Mouse (Mus musculus) cerebellum, adult 11-12 months (tissue): ENCODE measurements around the gene Tgfbr3.
A peak's percentile ranks its signal among the peaks of the same experiment; 100 is the strongest.

ENCODE experiments used
- DNase-seq: peaks from one replicate; pipeline ENCODE4 v3.0.0; 2022

Tgfbr3 gene

GRCm38 (mm10) chr5:107202801-107203559 lies 86.4 kb downstream of the Tgfbr3 start:
- no peak for DNase-seq

DNA sequence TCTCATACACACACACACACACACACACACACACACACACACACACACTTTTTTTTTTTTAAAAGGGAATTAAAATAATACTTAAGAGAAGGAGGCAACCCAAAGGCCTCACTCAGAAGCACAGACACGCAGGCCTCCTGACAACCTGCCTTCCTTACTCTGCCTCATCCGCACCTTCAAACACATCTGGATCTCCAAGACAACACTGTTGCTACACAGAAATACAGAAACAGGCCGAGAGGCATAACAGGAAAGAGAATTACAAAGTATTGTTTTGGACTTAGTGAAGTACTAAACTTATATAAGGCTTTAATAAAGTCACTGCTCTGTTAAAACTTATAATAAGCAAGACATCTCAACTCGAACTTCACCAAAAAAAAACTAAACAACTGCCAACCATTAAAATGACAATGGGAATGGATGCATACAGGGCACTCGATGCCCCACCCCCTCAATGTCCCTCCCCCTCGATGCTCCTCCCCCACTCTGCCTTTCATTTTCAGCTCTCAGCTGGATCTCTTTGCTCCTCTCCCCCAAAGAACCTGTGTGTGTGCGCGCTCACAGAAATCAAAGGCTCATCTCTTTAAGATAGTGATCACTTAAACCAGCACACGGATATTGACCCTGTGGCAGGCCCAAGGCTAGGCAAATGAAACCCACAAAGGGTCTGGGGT lies 87.8 kb downstream of the Tgfbr3 start:
- DNase-seq: no peak

- DNase-seq: no peak
Observed at GRCm38 (mm10) chr5:107200853-107201341, 88.5 kb downstream of the Tgfbr3 start.

DNA sequence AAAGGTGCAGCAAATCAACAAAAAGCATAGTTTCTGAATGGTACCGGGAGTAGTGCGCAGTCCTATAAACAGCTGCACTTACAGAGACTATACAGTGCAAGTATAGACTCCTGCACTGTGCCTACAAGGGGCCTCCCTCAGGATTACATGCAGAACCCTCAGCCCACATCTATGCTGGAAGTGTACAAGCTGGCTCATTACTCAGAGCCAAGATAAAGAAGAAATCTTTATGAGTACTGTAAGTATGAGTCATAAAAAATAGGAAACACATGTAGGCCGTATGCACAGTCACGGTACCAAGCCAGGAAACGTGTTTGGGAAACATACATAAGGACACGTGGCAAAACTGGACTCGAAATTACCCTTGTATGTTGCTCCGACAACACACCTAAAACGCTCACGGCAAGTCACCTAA lies 89.2 kb downstream of the Tgfbr3 start:
- no peak for DNase-seq

GRCm38 (mm10) chr5:107195751-107196395 lies 93.6 kb downstream of the Tgfbr3 start:
- no peak for DNase-seq

GRCm38 (mm10) chr5:107193160-107193559 lies 96.3 kb downstream of the Tgfbr3 start:
- no peak for DNase-seq

DNA sequence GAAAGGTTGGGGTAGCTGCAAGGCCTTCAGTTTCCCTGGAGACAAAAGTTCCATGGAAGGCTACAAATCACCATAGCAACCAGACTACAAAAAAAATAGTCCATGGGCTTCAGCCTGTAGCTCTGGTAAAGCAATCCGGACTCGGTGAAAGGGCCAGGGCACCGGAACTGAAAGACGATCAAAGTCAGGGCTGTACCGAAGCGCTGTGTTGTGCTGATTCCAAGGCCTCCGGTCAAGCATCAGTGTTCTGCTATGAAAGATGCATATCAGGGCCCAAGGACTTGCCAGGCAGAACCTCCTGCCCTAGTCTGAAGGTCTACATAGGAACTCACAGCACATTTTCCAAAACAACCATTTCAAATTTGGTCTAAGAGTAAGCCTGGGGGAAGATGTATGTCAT lies 97.1 kb downstream of the Tgfbr3 start:
- DNase-seq: no peak

GRCm38 (mm10) chr5:107188551-107188950 lies 100.9 kb downstream of the Tgfbr3 start:
- no peak for DNase-seq

DNA sequence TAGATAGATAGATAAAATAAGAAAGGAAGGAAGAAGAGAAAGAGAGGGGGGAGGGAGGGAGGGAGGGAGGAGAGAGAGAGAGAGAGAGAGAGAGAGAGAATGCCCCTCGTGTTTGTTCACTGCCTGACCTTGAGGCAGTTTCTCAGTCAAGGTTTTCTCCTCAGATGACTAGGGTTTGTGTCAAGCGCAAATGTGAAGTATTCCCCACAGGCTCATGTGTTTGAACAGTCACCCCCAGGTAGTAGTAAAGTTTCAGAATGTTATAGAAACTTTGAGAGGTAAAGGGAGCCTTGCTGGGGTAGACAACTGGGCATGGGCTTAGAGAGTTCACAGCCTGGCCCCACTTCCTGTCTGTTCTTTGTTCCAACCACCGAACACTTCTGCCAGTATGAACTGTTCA lies 103.2 kb downstream of the Tgfbr3 start:
- DNase-seq: no peak

DNA sequence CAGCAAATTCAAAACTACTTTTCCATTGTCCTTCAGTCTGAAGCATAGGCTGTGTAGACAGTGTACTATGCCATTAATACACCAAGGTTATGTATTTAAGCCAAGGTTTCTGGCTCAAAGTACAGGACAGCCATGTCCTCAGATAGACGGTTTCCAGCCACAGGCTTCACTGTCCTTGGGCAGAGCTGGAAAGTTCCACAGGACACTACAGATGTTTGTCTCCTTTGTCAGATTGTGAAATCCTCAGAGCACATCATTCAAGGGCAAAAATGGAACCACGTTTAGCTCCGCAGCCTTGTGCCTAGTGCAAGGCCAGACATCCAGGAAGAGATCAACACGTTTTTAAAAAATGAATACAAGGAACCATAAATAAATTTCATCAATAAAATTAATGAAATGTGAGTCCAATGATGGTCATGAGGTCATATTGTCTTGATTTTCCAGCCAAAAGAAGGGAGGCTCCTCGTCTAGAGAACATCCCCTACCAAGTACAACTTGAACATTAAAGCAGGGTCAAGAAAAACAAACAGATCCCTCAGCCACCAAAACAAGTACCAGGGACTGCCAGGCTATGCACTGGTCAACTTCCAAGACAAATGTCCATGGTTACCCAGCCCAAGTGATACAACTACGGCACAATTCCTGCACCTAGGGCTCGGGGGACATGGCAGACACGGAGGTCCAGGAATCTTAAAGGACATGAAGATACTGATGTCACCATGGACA lies 105.1 kb downstream of the Tgfbr3 start:
- no peak for DNase-seq

DNA sequence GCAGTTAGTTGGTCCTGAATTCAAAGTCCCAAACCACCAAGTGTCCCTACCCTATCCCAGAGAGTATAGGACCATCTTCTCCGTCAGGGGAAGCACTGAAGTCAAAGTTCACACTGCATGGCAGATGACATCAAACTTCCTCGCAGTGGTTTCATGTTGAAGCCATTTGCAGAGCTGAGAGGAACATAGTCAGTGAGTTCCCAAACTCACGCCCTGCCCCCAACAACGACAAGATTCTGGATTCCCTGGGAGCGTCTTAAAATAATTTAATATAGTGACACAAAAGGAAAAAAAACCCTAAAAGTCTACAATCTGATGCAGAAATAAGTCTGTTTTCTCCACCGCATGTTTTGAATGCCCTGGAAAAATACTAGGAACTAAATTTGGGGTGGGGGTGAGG lies 105.9 kb downstream of the Tgfbr3 start:
- no peak for DNase-seq

DNA sequence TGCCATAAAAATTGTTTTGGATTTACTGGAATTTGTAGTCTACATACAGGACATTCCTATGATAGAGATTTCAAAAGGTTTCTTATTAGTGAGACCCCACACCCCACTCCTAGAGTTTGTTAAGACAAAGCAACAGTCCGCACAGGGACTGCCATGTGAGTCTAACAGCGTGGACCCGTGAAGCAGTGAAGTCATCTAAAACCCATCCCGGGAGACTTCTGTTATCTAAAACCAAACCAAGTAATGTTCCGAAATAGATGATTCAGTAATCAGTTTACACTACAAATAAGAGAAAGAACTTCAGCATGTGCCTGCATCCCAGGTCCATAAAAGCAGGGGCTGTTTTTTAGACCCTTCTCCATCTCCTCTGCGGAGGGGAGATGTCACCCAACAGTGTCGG lies 106.7 kb downstream of the Tgfbr3 start:
- DNase-seq: no peak

GRCm38 (mm10) chr5:107181820-107182219 lies 107.6 kb downstream of the Tgfbr3 start:
- DNase-seq: no peak

DNA sequence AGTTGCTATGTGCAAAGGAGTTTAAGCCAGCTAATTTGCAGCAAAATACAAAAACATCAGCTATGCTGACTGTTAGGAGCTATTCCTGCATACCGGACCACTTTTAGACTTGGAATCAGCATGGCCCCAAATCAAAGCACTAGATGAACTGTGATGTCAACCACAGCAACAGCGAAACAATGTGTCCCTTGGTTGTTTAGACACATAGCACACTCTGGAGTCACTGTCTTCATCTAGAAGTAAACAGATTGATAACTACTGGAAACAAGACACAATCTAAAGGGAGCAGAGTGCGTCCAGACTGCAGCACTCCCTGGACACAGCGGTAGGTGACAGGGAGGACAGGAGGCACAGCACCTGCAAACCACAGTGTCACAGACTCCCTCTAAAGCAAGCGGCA lies 110.2 kb downstream of the Tgfbr3 start:
- no peak for DNase-seq

DNA sequence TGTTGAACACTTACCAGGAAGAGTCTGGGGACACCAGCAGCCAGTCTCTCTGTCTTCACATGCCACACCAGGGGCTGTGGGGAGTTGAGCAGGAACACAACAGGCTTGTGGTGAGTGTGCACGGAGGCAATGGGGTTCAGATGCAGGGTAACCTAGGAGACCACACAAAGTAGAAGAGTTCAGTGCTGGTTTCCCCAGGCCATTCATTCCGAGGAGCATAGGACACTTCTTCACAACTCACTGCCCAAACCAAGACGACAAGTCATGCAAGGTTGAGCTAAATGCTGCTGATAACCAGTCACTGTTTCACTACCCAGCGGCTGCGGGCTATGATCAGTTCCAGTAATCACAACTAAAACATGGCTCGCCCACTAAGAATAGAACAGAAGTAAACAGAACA lies 111.6 kb downstream of the Tgfbr3 start:
- no peak for DNase-seq

DNA sequence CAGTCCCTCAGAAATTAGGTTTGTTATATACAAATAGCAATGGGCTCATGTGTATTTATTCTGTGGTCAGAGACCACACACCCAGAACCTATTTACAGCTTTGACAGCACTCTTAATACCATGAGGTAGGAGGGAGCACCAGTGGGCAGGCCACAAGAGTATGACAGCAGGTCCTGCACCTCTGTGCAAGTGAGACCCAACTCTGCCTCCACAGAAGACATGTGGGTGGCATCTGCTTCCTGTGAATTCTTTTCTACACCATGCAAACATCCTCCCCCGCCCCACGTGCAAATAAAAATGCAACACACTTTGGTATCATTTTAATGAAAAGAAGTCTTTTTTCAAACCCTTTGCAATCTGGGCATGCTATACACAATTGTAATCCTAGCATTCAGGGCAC lies 112.2 kb downstream of the Tgfbr3 start:
- DNase-seq: no peak

DNA sequence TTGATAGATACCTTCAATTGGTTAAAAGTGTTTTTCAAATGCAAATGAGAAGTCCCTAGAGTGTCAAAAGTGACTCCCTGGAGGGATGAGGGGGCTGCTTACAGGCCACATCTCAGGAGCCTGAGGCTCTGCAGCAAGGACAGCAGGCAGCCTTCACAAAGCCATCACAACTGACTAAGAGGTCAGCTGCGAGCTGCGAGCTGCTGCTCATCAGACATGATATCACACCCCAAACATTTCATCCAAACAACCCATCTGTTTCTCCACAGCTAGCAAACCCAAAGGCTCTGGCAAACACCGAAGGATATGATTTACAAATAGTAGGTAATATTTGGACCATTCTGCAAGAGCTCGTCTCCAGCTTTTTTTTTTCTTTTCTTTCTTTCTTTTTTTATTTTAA lies 112.6 kb downstream of the Tgfbr3 start:
- DNase-seq: no peak

GRCm38 (mm10) chr5:107176196-107176595 lies 113.2 kb downstream of the Tgfbr3 start:
- no peak for DNase-seq

GRCm38 (mm10) chr5:107174188-107174587 lies 115.2 kb downstream of the Tgfbr3 start:
- DNase-seq: no peak

GRCm38 (mm10) chr5:107173483-107173882 lies 115.9 kb downstream of the Tgfbr3 start:
- DNase-seq: no peak

- no peak for DNase-seq
Observed at GRCm38 (mm10) chr5:107171861-107172260, 117.6 kb downstream of the Tgfbr3 start.

- DNase-seq: no peak
Observed at GRCm38 (mm10) chr5:107169796-107170195, 119.6 kb downstream of the Tgfbr3 start.

DNA sequence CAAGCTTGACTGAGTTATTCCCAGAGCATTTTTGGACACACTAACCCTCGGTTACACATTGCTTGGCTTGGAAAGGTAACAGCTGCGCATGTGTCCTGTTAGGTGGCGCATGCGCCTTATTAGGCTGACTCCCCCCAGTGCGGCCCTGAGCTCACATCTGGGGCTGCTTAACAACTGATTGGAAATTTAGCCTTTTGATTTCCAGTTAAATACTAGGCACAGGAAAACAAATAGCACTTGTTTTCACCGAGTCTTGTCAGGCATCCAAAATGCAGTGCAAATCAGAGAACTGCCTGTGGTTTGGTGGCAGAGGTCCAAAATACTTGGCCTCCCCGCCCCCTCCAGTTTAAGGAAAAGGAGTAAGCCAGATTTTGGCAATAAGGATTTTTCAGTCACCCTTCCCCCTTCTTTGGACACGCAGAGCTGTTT lies 121.5 kb downstream of the Tgfbr3 start:
- peak; percentile 69 for DNase-seq
